Mouse (Mus musculus) hindbrain, embryonic 10.5 days (tissue): ENCODE measurements at regions not wholly inside any gene's neighbourhood (a gene's known extent, or its start where the extent isn't known, plus 50 kb on each side); places are given as distances from the start of the nearest gene placed in this dataset.

ENCODE experiments used
- DNase-seq: peaks from one replicate; pipeline ENCODE4 v3.0.0-alpha.2; 2017; ENCODE audit warnings: low spot score
- H3K27ac ChIP-seq: fragments of 300-500 bp; sonication (generic); 2 replicates; pipeline ENCODE4 v1.5.1; 2016; ENCODE audit warnings: mild to moderate bottlenecking, moderate library complexity
- H3K27me3 ChIP-seq: fragments of 300-500 bp; sonication (generic); 2 replicates; pipeline ENCODE4 v1.6.1; 2016; ENCODE audit warnings: mild to moderate bottlenecking; ENCODE audit not compliant: poor library complexity, insufficient read depth, severe bottlenecking
- H3K36me3 ChIP-seq: fragments of 300-500 bp; sonication (generic); 2 replicates; pipeline ENCODE4 v1.6.1; 2016; ENCODE audit warnings: mild to moderate bottlenecking, moderate library complexity
- H3K4me1 ChIP-seq: fragments of 300-500 bp; sonication (generic); replicated peaks from 2 replicates; pipeline ENCODE4 v1.6.1; 2016; ENCODE audit warnings: mild to moderate bottlenecking
- H3K4me3 ChIP-seq: fragments of 300-500 bp; sonication (generic); 2 replicates; pipeline ENCODE4 v1.5.1; 2016; ENCODE audit warnings: mild to moderate bottlenecking, moderate library complexity
- H3K9me3 ChIP-seq: fragments of 300-500 bp; sonication (generic); 2 replicates; pipeline ENCODE4 v1.6.1; 2016; ENCODE audit warnings: mild to moderate bottlenecking, moderate library complexity
- WGBS: fragments of 180-500 bp; shearing (Covaris S2); methylation state at CpG from one replicate; pipeline ENCODE4 v1.1.7; 2016; 5-methylcytosine and 5-hydroxymethylcytosine counted together

DNA sequence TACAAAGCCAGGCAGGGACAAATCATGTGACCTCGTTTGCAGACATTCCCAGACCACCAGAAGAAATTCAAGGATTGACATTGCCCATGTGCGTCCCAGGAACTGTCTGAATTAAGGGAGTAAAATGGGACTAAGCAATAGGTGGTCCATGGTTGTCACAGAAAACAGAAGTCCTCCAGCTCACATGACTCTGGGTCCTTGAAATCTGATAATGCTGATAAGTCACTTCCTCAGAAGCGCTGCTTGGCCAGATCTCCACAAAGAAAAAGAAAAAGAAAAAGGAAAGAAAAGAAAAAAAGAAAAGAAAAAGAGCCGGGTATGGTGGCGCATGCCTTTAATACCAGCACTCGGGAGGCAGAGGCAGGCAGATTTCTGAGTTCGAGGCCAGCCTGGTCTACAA lies 105.3 kb upstream of the Spata13 start:
- Histone ChIP-seq H3K4me1 (peaks cover 24% of the 10 kb centered on the region), H3K36me3 (peaks cover 6% of the 10 kb centered on the region; the same call in 1 of the 2 replicates), H3K9me3 (no peaks in the 10 kb centered on the region), H3K27me3 (no peaks in the 10 kb centered on the region), H3K4me3 (no peak overlapping the region), H3K27ac (no peak overlapping the region)
- 91% methylated on average over 7 of the region's 7 CpGs for WGBS
- DNase-seq: no peak

GRCm38 (mm10) chr14:60529022-60529421 lies 104.8 kb upstream of the Spata13 start:
- H3K9me3 ChIP-seq: no peaks in the 10 kb centered on the region
- H3K4me1 ChIP-seq: peaks cover 29% of the 10 kb centered on the region
- no peak for DNase-seq
- H3K36me3 ChIP-seq: peaks cover 6% of the 10 kb centered on the region; the same call in 1 of the 2 replicates
- no peak overlapping the region for H3K4me3 ChIP-seq
- 0 out of 2 replicates have a peak overlapping the region, but pooled peaks have one; percentile 26 for H3K27ac ChIP-seq
- no peaks in the 10 kb centered on the region for H3K27me3 ChIP-seq
- WGBS: 83% methylated on average over 3 of the region's 3 CpGs

DNA sequence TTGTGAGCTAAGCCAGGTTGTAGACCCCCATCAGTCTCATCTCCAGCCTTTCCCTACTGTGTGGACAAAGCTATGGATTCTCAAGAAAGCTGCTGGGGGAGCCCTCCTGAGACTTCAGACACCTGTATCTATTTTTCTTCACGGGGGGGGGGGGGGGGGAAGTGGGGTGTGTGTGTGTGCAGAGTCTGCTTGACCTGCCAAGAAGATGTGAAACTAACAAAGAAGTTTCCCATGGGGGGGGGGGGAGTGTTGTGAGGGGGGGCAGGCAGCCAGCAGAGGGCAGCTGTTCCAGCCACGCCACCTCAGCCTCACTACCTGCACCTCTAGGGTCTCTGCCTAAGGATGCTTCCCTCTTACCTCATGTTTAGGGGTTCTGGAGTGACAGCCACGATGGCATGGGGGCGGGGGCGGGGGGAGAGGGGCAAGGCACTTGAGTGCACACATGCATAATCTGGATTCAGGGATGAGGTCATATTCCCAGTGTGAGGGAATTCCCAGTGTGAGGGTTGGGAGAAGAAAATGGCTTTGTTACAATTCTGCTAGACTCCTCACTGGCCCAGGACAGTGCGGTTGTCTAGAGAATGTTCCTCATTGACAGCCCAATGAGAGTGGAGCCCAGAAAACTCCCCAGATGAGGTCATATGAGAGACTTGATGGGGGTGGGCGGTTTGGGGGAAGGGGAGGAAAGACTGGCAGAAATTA lies 104.0 kb upstream of the Spata13 start:
- peaks cover 32% of the 10 kb centered on the region for H3K4me1 ChIP-seq
- no peaks in the 10 kb centered on the region for H3K27me3 ChIP-seq
- no peak overlapping the region for H3K4me3 ChIP-seq
- 40% methylated on average over 7 of the region's 7 CpGs for WGBS
- H3K27ac ChIP-seq: peak overlapping the region; percentile 79
- no peaks in the 10 kb centered on the region for H3K9me3 ChIP-seq
- peak; percentile 15 for DNase-seq
- peaks cover 6% of the 10 kb centered on the region; the same call in 1 of the 2 replicates for H3K36me3 ChIP-seq

GRCm38 (mm10) chr14:60530348-60530711 lies 103.5 kb upstream of the Spata13 start:
- H3K4me3 ChIP-seq: no peak overlapping the region; the same call in 1 of the 2 replicates
- H3K4me1 ChIP-seq: peaks cover 32% of the 10 kb centered on the region
- WGBS: 28% methylated on average over 6 of the region's 6 CpGs
- H3K36me3 ChIP-seq: peaks cover 6% of the 10 kb centered on the region; the same call in 1 of the 2 replicates
- no peaks in the 10 kb centered on the region for H3K9me3 ChIP-seq
- H3K27me3 ChIP-seq: no peaks in the 10 kb centered on the region
- H3K27ac ChIP-seq: peak overlapping the region; percentile 79
- peak; percentile 16 for DNase-seq

GRCm38 (mm10) chr14:60530973-60531372 lies 102.8 kb upstream of the Spata13 start:
- no peak for DNase-seq
- Histone ChIP-seq H3K9me3 (no peaks in the 10 kb centered on the region), H3K4me3 (no peak overlapping the region), H3K27me3 (no peaks in the 10 kb centered on the region), H3K27ac (peak overlapping the region; percentile 79), H3K4me1 (peaks cover 32% of the 10 kb centered on the region), H3K36me3 (peaks cover 6% of the 10 kb centered on the region; the same call in 1 of the 2 replicates)
- 91% methylated on average over 5 of the region's 5 CpGs for WGBS

- Histone ChIP-seq H3K36me3 (peaks cover 6% of the 10 kb centered on the region; the same call in 1 of the 2 replicates), H3K4me3 (no peak overlapping the region), H3K4me1 (peaks cover 32% of the 10 kb centered on the region), H3K27me3 (no peaks in the 10 kb centered on the region), H3K9me3 (no peaks in the 10 kb centered on the region), H3K27ac (no peak overlapping the region)
- no peak for DNase-seq
Observed at GRCm38 (mm10) chr14:60531766-60532165, 102.0 kb upstream of the Spata13 start.

- DNase-seq: no peak
- H3K27ac ChIP-seq: peak overlapping the region; percentile 14
- H3K9me3 ChIP-seq: no peaks in the 10 kb centered on the region
- 61% methylated on average over 23 of the region's 23 CpGs for WGBS
- H3K4me1 ChIP-seq: peaks cover 32% of the 10 kb centered on the region
- peaks cover 6% of the 10 kb centered on the region; the same call in 1 of the 2 replicates for H3K36me3 ChIP-seq
- H3K27me3 ChIP-seq: no peaks in the 10 kb centered on the region
- no peak overlapping the region for H3K4me3 ChIP-seq
Observed at GRCm38 (mm10) chr14:60533452-60534224, 100.2 kb upstream of the Spata13 start.

GRCm38 (mm10) chr14:60539040-60539439 lies 94.8 kb upstream of the Spata13 start:
- Histone ChIP-seq H3K9me3 (no peaks in the 10 kb centered on the region), H3K36me3 (peaks cover 4% of the 10 kb centered on the region; the same call in 1 of the 2 replicates), H3K27me3 (no peaks in the 10 kb centered on the region), H3K4me3 (no peak overlapping the region), H3K4me1 (peaks cover 3% of the 10 kb centered on the region; the same call in 1 of the 2 replicates), H3K27ac (no peak overlapping the region)
- DNase-seq: no peak
- 90% methylated on average over 2 of the region's 2 CpGs for WGBS

GRCm38 (mm10) chr14:60540111-60540510 lies 93.7 kb upstream of the Spata13 start:
- 91% methylated on average over 4 of the region's 4 CpGs for WGBS
- no peak for DNase-seq
- Histone ChIP-seq H3K4me3 (no peak overlapping the region), H3K36me3 (peaks cover 4% of the 10 kb centered on the region; the same call in 1 of the 2 replicates), H3K27me3 (no peaks in the 10 kb centered on the region), H3K4me1 (no peaks in the 10 kb centered on the region), H3K9me3 (no peaks in the 10 kb centered on the region), H3K27ac (no peak overlapping the region)

DNA sequence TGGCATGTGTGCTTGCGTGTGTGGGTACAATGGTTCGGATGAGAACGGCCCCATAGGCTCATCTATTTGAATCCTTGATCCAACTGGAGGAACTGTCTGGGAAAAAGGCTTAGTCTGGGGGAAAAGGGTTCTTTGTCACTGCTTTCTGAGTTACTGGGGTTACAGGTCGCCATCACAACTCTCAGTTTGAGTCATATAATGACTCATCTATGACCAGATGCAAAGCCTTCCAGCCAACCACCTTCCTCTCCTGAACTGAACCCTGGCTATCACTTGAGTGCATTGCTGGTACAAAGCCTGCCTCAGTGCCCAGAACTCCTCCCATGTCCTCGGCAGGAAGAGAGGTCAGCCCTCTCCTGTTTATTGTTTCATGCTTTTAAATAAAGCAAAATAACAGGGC lies 92.2 kb upstream of the Spata13 start:
- Histone ChIP-seq H3K4me3 (no peak overlapping the region), H3K9me3 (no peaks in the 10 kb centered on the region), H3K27me3 (no peaks in the 10 kb centered on the region), H3K4me1 (no peaks in the 10 kb centered on the region), H3K36me3 (peaks cover 4% of the 10 kb centered on the region; the same call in 1 of the 2 replicates), H3K27ac (no peak overlapping the region)
- 88% methylated on average over 5 of the region's 5 CpGs for WGBS
- DNase-seq: no peak

DNA sequence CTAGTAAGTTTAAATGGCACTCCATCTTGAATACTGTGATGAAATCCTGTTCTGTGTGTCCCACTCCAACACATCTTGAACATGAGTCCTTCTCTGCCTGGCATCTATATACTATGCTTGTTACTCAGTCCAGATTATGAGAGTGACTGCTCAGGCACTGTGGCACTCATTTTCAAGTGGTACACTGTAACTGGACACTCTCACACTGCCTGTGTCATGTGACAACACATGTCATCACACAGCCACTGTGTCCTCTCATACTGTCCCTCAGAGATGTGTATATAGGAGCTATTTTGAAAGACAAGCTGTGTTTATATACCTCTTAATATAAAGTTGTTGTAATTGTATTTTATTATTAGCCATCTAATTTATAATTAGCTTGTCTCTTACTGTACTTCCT lies 89.0 kb upstream of the Spata13 start:
- Histone ChIP-seq H3K27ac (no peak overlapping the region), H3K4me1 (no peaks in the 10 kb centered on the region), H3K9me3 (no peaks in the 10 kb centered on the region), H3K36me3 (peaks cover 4% of the 10 kb centered on the region; the same call in 1 of the 2 replicates), H3K4me3 (no peak overlapping the region), H3K27me3 (no peaks in the 10 kb centered on the region)
- no peak for DNase-seq

DNA sequence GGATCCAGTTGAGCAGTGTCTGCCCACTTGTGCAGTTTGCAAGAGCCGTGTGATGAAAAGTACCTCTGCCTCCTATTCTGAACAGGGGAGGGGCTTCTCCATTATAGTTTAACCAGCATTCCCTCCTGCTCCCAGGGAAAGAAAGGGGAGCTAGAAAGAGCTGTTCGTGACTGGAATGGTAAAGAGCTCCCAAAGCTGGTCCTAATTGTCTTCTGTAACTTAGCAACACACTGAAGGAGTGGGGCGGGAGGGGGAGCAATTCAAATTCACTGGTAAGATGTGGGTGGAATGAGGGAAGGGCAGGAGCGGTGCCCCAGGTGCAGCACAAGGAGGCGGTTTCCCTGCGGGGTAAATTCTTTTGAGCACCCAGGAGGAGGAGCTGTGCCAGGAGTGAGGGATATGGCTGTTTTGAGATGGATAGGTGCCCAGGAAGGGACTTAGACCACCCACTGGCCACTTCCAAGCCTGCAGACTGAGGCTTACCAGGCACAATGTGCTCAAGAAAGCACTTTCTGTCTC lies 79.5 kb upstream of the Spata13 start:
- WGBS: 8% methylated on average over 6 of the region's 6 CpGs
- Histone ChIP-seq H3K27me3 (no peaks in the 10 kb centered on the region), H3K4me3 (peak overlapping the region; percentile 28), H3K4me1 (peaks cover 56% of the 10 kb centered on the region), H3K27ac (peak overlapping the region; percentile 92), H3K36me3 (no peaks in the 10 kb centered on the region), H3K9me3 (no peaks in the 10 kb centered on the region)
- DNase-seq: peak; percentile 80

DNA sequence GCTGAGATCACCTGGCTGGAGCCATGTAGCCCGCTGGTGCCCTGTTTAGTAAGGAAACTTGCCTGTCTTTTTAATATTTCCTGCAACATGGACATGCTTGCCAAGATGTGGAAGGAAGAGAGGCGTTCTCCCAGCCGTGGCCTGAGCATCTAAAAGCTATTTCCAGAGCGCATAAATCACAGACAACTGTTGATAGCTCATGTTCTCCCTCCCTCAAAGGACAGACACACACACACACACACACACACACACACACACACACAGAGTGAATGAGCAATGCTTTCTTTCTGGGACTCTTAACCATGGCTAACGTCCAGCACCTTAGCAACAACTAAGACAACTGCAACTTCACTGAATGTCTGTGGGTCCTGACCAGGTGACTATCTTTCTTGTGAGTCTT lies 77.3 kb upstream of the Spata13 start:
- DNase-seq: no peak
- H3K36me3 ChIP-seq: 0 out of 2 replicates have a peak, but pooled peaks cover 3% of the 10 kb centered on the region
- H3K4me1 ChIP-seq: peaks cover 60% of the 10 kb centered on the region
- H3K4me3 ChIP-seq: no peak overlapping the region
- 77% methylated on average over 5 of the region's 5 CpGs for WGBS
- H3K27ac ChIP-seq: peak overlapping the region; percentile 92
- no peaks in the 10 kb centered on the region for H3K9me3 ChIP-seq
- no peaks in the 10 kb centered on the region for H3K27me3 ChIP-seq
